Mouse (Mus musculus) cortical plate, adult 2 months (tissue): ENCODE data around the gene Sh2d6.

Experiments
- CTCF ChIP-seq: fragments of 200-500 bp; IDR thresholded peaks from 2 replicates; pipeline ENCODE4 v1.5.1; 2011; ENCODE audit warnings: mild to moderate bottlenecking, control low read depth, low read length; ENCODE audit not compliant: insufficient read depth; ENCODE audit errors: extremely low read depth
- POLR2A ChIP-seq: fragments of 200-500 bp; IDR thresholded peaks from 2 replicates; pipeline ENCODE4 v1.6.1; 2011; ENCODE audit warnings: mild to moderate bottlenecking, low read length, control low read depth; ENCODE audit not compliant: insufficient read depth; ENCODE audit errors: extremely low read depth

GRCm38 (mm10) chr6:72538562-72539031 is 17.1 kb upstream of the Sh2d6 start:
- no peak for TF ChIP-seq CTCF
- TF ChIP-seq POLR2A: peak; percentile 85
